ENCODE assay signal across 8 mouse cellular contexts in genomic region chr4:140622819-140623218, GRCm38 (mm10). TPM values are rescaled to one million over a fixed set of nuclear protein-coding genes. Genes with fewer than 3 reads are reported as not detected.
DNase-seq lines count a peak whose midpoint lies in the region; ATAC-seq and TF ChIP-seq lines count a peak whose summit lies in the region.

No protein-coding gene starts in this region.

- DNase-seq in left cerebral cortex, adult 2 months (ENCODE audit: extremely low spot score in 1 of 2, low spot score in 2 of 2) = no peak
- no peak for DNase-seq in left cerebral cortex, postnatal 4 days
- DNase-seq in kidney, postnatal 10 days = peak; percentile 86
- no peak for DNase-seq in ovary, postnatal 36 days (ENCODE audit: low spot score)
- no peak for DNase-seq in cerebellum, postnatal 36 days
- DNase-seq in T-cell, adult 2 months (ENCODE audit: low spot score) = no peak

- no peak overlapping the region for H3K4me3 ChIP-seq in left cerebral cortex, adult 2 months
- no peak overlapping the region for H3K4me3 ChIP-seq in heart, embryonic 13.5 days
- no peak overlapping the region for H3K4me3 ChIP-seq in neural tube, embryonic 13.5 days

- peak overlapping the region; percentile 77; the same call in 1 of the 2 replicates for H3K9ac ChIP-seq in heart, embryonic 13.5 days
- peak overlapping the region; percentile 35; the same call in 1 of the 2 replicates for H3K9ac ChIP-seq in neural tube, embryonic 13.5 days

- ATAC-seq in heart, embryonic 13.5 days (ENCODE audit: extremely low read depth, insufficient number of reproducible peaks, low FRiP score, low TSS enrichment) = no peak
- ATAC-seq in neural tube, embryonic 13.5 days (ENCODE audit: low read depth) = no peak

- TF ChIP-seq CTCF in left cerebral cortex, adult 2 months (IDR thresholded peaks at IDR 0.05) = no peak

- H3K4me1 ChIP-seq in heart, embryonic 13.5 days = peaks cover 56% of the 10 kb centered on the region
- H3K4me1 ChIP-seq in neural tube, embryonic 13.5 days (replicated peaks) = peaks cover 67% of the 10 kb centered on the region

- H3K27ac ChIP-seq in left cerebral cortex, adult 2 months = peak overlapping the region; percentile 32; the same call in 1 of the 2 replicates
- H3K27ac ChIP-seq in heart, embryonic 13.5 days (replicated peaks) = peak overlapping the region; percentile 85
- peak overlapping the region; percentile 93 for H3K27ac ChIP-seq in neural tube, embryonic 13.5 days (replicated peaks)

- no peak overlapping the region for H3K4me2 ChIP-seq in heart, embryonic 13.5 days
- H3K4me2 ChIP-seq in neural tube, embryonic 13.5 days = no peak overlapping the region

- WGBS in heart, embryonic 13.5 days = 30% methylated on average over 4 of the region's 4 CpGs
- WGBS in neural tube, embryonic 13.5 days = 35% methylated on average over 4 of the region's 4 CpGs

- intact Hi-C loops in left cerebral cortex, adult 2 months (cut with DNase I) = no loop called here
- intact Hi-C loops in left cerebral cortex, postnatal 4 days (cut with DNase I) = no loop called here

- no peaks in the 10 kb centered on the region for H3K9me3 ChIP-seq in heart, embryonic 13.5 days
- H3K9me3 ChIP-seq in neural tube, embryonic 13.5 days = no peaks in the 10 kb centered on the region

- H3K36me3 ChIP-seq in heart, embryonic 13.5 days = peaks cover 6% of the 10 kb centered on the region; the same call in 1 of the 2 replicates
- H3K36me3 ChIP-seq in neural tube, embryonic 13.5 days = 0 out of 2 replicates have a peak, but pooled peaks cover 13% of the 10 kb centered on the region

- H3K27me3 ChIP-seq in heart, embryonic 13.5 days (replicated peaks) = no peaks in the 10 kb centered on the region
- H3K27me3 ChIP-seq in neural tube, embryonic 13.5 days = no peaks in the 10 kb centered on the region

RNA-seq across cellular contexts. Expression of gene Arhgef10l, which starts 43.0 kb away (rescaled TPM):
- 10 to 100 TPM; 63.2 to 71.5 TPM for total RNA-seq in left cerebral cortex, adult 2 months (2021)
- 10 to 100 TPM; 50.6 to 52.0 TPM for total RNA-seq in left cerebral cortex, postnatal 4 days (2021)
- 15.3 and 18.2 TPM in 2 replicates for polyA plus RNA-seq in heart, embryonic 13.5 days (2015; fragmentation: Nextera tagmentation; extraction: Ambion mirVana)
- 28.6 and 28.8 TPM in 2 replicates for polyA plus RNA-seq in neural tube, embryonic 13.5 days (2015; fragmentation: Nextera tagmentation; extraction: Ambion mirVana)

Comparison
In these comparisons a context has a peak if more than half of its experiments do, and no peak if none do; other contexts are left out.
1. H3K27ac ChIP-seq: peak in every context shown above with its lines; median percentile 93 in neural tube, embryonic 13.5 days; 85 in heart, embryonic 13.5 days; 32 in left cerebral cortex, adult 2 months.